Mouse (Mus musculus) liver (tissue): Measurements from ENCODE around the gene Ecm2.

ENCODE experiments used
- DNase-seq: peaks from one replicate; pipeline ENCODE4 v3.0.0-alpha.2; 2020; ENCODE audit warnings: mixed read lengths

The Ecm2 gene

DNA sequence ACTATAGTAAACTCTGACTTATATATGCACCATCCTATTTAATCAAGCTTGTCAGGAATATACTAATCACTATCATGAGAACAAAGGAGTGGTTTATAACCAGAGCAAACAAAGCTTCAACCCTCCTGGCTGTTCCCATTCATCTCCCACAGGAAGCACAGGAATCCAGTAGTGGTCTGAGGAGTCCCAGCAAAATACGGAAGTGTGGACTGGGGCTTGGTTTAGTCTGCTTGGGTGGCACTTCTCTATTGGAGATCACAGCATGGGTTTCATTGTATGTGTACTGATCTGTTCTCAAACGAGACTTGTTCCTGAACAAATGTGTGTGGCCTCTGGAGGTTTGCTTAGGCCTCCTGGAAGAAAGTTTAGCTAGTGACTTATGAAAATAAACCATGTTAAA lies 14.2 kb downstream of the Ecm2 start:
- no peak for DNase-seq

DNA sequence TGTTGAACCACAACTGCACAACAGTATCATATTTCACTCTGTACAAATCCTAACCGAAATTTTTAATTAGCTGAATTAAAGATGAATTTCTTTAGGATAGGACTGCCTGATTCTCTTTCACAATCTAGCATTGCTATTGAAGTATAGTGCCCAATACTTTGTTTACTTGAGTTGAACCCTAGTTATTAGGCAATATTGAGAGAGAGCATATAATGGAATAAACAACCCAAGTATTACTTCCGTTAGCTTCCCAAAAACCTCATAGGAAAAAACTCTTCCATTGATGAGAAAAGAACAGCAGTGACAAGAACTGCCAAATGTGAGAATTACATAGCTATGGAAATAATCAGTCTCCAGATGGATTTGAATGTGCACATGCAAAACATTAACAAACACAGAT lies 21.6 kb downstream of the Ecm2 start:
- no peak for DNase-seq

DNA sequence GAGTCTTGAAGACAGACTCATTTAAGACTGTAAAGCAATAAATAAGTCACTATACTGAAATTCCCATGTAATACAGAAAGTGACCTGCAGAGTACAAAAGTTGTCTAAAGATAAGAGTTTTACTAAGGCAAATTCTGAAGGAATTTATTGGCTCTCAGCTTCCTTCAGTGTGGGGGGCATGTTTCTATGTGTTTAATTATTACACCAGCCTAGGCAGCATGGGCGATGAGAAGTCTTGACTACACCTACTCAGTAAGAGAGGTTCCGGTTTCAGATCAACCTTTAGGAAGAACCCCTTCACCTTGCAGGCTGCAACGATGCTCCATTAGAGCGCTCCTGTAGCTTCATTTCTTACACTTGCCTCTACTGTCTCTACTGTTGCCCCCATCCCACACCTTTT lies 26.0 kb downstream of the Ecm2 start:
- DNase-seq, result no peak

DNA sequence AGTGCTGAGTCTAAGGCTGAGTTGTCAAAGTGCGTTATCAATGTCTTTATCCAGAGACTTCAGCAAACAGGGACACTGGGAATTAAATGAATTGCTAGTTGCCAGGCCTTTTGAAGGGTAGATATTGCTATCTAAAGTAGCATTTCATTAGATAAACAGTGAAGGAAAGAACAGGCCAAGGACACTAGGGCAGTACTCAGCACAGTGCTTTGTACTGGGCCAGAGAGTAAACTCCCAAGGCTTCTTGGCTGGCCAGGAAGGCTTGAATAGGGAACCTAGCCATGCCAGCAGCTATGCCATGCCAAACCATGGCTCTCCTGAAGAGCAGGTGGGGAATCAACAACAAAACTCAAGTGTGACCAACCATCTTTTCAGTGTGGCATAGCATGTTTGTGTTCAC lies 32.3 kb downstream of the Ecm2 start:
- no peak for DNase-seq

DNA sequence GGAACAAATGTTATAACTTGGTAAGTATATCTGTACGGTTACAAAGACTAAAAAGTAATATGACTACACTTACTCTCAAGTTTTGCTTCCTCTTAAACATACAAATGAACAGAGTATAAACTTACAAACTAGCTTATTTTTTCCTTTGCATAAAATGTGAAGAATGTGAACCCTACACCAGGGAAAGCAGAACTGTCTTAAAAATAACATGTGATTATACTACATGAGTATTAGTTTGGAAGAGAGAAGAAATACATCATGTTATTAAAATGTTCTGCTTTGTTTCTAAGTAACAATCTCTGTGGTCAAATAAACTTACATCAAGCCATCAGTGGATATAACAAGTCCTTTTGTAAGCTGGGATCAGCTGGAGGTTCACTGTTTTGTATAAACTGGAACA lies 34.1 kb downstream of the Ecm2 start:
- no peak for DNase-seq

DNA sequence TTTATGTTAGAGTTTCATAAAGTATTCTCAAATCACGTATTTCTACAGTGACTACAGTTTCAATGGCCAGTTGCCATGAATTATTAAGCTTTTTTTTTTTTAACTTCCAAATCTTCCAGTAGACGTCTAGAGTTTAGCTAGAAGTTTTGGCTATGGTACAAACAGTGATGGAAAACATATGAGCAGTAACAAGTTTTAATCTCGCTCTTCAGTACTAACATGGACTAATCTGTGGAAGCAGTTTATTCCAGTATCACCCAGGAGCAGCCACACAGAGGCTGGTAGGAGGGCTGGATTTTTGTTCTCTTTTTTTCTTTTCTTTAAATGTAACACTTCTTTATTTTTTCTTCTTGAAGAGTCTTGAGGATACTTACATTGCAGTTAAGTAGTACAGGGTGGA lies 39.7 kb downstream of the Ecm2 start, which contains the start of gene Aspn:
Gene Aspn (plus strand): TSS at position 165 of the 400 bp plus-strand sequence.
- DNase-seq, result no peak

DNA sequence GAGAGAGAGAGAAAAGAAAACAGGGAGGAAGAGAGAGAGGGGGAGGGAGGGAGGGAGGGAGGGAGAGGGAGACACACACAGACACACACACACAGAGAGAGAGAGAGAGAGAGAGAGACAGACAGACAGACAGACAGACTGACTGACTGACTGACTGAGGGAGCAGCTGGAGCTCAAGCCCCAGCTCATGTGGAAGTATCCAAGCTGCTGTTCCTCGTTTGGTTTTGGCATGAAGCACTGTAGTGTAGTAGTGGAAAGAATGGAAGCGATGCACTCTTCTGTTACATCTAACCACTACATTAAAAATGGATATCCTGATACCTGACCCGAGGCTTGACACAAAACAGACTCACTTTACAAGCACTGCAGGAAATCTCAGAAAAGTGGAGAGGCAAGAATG lies 41.0 kb downstream of the Ecm2 start:
- DNase-seq, result peak; percentile 4

DNA sequence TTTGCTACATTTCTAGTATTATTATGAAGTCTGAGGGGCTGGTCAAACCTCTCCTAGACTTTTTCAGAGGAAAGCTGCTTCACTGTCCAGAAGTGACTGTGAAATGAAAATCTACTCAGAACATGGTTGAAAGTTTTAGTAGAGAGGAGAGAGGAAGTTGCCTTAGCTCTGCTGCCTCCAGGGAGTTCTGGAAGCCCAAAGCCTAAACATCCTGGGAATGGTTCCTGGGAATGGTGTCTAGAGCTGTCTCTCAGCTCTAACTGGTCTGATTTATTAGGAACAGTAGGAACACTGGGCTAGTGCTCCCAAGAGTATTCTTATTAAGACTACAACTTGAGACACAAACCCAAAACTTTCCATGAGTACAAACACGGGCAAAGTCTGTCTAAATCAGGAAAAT lies 41.9 kb downstream of the Ecm2 start:
- DNase-seq, result no peak

DNA sequence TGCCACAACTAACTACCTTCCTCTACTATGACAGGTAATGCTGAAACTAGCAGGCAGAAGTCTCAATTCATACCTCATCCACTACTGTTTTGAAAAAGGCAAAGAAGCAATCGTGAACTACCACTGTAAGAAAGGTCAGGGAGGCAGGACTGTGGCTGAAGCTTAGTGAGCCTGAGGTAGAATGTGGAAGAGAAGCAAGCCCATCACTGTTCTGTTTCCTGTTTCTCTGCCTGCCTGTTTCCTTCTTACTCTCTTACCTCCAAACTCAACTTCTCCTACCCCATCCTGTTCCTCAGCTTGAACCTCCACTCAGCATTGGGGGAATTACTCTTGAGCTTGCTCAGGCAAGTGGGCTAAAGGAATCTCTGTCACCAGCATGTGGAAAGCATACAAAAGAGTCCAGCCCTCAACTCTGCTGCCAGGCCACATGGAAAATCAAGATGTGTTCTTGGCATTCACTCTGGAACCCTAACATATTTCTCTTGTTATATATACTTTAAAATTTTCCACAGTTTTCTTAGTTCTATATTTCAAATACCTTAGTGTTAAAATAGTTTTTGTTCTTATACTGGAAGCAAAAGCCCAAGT lies 43.0 kb downstream of the Ecm2 start:
- DNase-seq, result no peak

DNA sequence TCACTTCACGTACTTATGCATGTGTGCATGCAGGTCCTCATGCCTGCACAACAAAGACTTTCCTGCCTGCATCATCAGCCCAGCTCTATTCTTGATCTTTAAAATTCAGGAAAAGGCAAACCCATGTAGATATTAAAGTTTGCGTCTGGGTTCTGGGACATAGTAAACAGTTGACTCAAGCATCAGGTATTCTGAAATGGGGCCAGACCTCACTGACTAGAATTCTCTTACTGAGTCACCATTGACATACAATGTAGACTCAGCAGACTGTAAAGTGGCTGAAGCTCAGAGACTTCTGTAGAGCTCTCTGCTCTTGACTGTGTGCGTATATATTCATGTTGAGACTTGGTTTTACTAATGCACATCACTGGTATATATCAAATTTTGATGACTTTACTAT lies 45.0 kb downstream of the Ecm2 start:
- no peak for DNase-seq

DNA sequence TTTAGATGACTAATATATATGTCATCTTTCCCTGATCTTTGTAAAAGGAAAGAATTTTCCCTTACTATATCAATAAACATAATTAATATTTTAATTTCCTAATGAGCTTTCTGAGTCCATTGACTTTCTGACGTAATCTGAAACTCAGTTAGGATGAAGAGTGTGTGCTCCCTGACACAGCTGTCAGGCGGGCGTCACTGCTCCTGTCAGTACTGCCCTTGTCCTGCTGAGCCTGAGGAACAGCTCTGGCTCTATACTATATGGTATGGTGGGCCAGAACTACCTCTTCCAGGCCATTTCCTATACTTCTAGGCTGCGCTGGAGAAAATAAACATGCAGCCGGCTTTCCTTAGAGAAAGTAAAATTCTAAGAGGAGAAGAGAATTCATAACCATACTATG lies 49.9 kb downstream of the Ecm2 start:
- no peak for DNase-seq

DNA sequence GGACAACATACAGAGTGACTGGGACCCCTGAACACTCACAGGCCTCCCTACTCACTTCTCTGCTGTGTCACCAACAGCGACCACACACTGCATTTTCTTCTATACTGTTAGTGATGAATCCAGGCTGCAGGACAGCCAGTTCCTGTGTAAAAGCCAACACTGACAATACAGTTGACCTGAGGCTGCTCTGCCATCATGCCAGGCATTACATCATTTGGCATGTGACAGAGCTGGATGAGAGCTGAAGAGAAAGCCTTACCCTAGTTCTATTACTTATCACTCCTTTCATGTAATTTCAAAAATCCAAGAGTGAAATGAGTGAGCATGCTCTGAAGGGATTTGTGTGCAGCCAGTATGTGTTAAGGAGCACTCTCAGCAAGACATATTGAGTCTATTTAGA lies 51.6 kb downstream of the Ecm2 start:
- DNase-seq, result no peak

DNA sequence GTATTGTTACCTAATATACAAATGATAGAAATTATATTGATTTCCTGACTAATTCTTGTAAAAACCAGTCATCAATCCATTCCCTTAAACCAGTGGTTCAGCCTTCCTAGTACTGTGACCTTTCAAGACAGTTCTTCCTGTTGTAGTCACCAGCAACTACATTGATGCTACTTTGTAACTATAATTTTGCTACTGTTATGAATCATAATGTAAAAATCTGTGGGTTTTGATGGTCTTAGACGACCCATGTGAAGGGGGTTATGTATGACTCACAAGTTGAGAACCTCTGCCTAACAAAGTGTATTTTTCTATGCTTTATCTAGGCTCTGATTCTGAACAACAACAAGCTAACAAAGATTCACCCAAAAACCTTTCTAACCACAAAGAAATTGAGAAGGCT lies 52.3 kb downstream of the Ecm2 start:
- no peak for DNase-seq

DNA sequence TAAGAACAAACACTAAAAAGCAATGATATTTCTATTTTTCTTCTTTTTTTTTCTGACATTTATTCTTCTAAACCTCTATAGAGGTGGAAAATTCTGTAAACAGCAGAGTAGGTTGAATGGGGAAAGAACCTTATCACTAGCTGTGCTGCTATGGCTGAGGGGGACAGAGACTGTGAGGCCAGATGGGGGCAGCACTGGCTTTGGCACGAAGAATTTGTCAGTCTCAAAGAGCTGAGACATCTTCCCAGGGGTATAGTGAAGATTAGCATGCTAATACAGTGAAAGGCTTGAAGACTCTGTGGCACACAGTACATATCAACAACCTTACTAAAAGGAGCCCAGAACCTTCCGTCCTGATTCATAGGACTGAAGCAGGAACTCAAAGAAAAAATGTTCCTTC lies 54.6 kb downstream of the Ecm2 start:
- peak; percentile 65 for DNase-seq

DNA sequence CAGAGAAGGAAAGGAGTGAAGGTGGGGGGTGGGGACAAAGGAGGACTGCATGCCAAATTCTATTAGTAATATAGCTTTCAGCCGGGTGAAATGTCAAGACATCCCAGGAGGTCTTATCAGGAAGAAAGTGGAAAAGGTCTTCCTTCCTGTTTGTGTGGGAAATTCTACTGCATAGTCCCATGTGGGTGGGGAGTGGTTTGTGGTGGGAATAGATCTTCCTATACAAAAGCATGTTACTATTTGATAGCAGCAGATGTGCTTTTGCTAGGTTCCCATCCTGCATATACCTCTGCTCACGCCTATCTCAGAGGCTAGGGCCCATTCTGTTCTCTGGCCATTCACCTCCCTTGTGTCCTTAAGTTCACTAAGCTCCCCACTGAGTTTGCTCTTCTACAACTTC lies 56.3 kb downstream of the Ecm2 start:
- peak; percentile 17 for DNase-seq

DNA sequence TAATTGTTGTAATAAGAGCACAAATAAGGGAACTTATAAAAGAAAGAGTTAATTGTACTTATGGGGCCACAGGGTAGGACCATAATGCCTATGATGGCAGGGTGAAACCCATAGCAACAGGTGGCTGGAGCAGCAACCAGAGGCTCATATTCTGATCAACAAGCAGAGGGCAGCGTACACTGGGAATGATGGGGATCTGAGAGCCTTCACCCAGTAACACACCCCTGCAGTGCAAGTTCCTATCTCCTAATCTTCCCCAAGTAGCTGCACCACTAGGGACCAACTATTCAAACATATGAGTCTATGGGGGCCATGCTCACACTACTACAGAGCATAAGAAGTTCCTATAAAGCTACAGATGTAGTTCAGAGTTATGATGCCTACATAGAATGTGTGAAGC lies 59.7 kb downstream of the Ecm2 start:
- no peak for DNase-seq

DNA sequence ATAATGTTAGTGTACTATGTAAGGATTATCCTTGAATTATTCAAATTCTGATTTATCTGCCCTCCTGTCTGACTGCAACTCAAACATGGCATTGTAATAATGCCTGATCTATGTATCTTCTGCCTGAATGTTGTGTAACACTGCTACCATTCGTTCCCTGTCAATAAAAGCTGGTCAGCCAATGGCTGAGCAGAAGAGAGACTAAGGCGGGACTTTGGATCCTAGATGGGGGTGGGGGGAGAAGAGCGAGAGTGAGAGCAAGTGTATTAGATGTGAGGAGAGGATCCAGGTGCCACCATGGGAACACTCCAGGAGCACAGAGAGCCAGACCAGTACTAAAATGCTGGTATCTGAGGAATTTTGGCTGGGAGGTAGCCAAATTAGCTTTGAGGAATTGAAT lies 65.8 kb downstream of the Ecm2 start:
- peak; percentile 44 for DNase-seq

DNA sequence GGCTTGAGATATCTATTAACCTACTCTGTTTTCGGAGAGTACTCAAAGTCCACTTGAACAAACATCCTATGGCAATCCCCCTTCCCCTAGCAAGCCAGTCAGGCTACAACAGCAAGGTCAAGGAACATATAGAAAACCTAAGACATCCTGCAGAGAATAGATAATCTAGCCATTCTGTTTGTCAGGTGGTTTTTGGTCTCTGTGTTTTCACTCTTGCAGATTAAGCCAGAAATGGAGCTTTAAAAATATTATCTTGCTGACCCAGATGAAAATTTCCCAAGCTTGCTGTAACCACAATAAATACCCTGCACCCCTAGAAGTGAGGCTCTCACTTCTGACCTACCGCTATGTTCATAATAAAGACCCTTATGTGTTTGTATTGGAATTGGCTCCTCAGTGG lies 66.8 kb downstream of the Ecm2 start:
- peak; percentile 11 for DNase-seq

DNA sequence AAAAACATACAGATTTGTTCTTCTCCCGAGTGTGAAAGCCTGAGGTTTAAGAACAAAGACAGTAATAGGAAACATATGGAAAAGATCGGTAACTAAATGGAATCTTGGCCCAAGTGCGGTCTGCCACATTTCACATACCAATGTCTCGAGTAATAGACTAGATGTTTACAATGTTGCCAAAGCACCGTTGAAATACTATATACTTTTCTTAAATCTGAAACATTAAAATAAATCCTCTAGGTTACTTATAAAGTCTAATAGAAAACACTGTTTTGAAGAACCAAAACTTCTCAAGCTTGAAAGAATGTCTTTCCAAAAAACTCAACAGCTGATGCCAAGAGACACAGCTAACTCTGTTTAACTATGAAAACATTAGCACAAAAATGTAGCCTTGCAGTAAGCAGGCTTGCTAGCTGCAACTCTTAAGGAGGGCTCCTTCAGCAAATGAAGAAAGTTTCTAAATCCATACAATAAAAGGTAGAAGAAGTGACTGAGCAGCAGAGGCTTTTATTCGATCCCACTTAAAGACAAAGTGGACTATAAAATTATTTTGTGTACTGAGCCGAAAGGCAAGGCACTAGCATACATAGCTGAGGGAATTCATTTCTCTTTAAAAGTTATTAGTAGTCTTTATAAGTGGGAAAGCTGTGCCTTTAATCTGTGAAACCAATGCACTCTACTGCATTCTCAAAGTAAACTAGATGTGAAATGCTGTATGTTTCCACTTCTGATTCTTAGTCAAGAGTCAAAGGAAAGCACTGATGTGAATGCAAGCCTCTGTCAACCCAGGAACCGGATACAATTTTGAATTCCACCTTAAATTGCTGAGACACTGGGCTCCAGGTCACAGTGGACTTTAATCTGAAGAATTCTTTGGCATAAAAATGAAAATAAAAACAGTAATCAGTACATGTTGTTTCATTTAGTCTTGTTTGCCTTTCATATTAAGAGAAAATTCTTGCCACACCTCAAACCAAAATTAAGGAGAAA lies 77.2 kb downstream of the Ecm2 start, which contains the start of gene Omd:
Gene Omd (plus strand): TSS at position 922 of the 990 bp plus-strand sequence.
- no peak for DNase-seq
